Mouse (Mus musculus) liver, postnatal 0 days (tissue): ENCODE results near the gene Stn1.

Experiments used
- CTCF ChIP-seq: sonication (generic); IDR thresholded peaks from 2 replicates; pipeline ENCODE4 v1.5.1; 2016; ENCODE audit warnings: antibody characterized with exemption, low read depth
- EP300 ChIP-seq: IDR thresholded peaks from 2 replicates; pipeline ENCODE4 v1.6.1; 2016; ENCODE audit warnings: antibody characterized with exemption, low read depth, mild to moderate bottlenecking

DNA sequence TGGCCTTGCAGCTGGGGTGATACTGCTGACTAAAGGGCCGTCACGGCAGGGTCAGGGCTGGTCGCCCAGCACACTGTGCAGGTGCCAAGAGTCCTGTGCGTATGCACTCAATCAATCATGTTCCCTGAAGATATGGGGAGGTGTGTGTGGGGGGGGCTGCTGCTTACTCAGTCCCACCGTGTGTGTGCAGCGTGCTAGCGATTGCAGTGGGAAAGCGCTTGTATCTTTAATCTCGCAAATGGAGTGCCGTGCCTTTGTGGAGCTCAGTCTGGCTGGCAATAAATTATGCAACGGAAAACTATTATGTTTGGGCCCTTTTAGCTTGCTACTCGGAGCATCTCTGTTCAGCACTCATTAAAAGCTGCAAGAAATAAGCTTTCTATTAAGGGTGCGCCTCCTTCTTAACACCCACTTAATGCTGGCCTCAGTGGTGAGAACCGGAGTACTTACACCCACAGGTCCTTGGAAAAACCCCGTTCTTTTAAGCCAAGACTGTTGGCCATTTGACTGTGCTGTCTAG is 64.4 kb downstream of the Stn1 start:
- TF ChIP-seq CTCF (no peak), EP300 (no peak)
